Mouse (Mus musculus) stomach, postnatal 0 days (tissue): ENCODE data around the gene Haspin.

Experiments used
- CTCF ChIP-seq: IDR thresholded peaks from 2 replicates; pipeline ENCODE4 v1.5.1; 2016; ENCODE audit warnings: antibody characterized with exemption, low read depth, mild to moderate bottlenecking, moderate library complexity
- EP300 ChIP-seq: optimal IDR thresholded peaks from 2 replicates; pipeline ENCODE3; 2016; ENCODE audit warnings: antibody characterized with exemption

DNA sequence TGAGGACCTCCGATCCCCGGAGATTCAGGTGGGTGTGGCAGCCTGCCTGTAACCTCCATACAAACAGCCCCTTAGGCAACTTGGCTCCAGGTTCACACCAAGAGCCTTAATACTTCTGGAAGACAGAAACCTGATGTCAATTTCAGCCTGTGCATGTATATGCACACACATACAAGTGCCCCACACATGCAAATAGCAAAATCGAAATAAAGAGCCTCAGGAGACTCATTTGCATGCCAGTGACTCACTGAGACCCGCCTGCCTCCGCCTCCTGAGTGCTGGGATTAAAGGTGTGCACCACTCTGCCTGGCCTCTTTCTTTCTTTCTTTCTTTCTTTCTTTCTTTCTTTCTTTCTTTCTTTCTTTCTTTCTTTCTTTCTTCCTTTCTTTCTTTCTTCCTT lies 39.2 kb downstream of the Haspin start:
- TF ChIP-seq CTCF (no peak), EP300 (no peak)
